Mouse (Mus musculus) ES-Bruce4 (cell line): ENCODE measurements at regions not wholly inside any gene's neighbourhood (a gene's known extent, or its start where the extent isn't known, plus 50 kb on each side); places are given as distances from the start of the nearest gene placed in this dataset.
"Not testable (repeated sequence)": the region's sequence is repeated elsewhere in the genome, so short reads cannot be mapped to it uniquely, and the experiment has no call there.

Experiments used
- CTCF ChIP-seq: IDR thresholded peaks from one replicate; pipeline ENCODE4 v1.8.1; 2011; ENCODE audit warnings: low read depth, low read length
- POLR2A ChIP-seq: IDR thresholded peaks from one replicate; pipeline ENCODE4 v1.8.1; 2011; ENCODE audit warnings: low read length; ENCODE audit not compliant: insufficient read depth

GRCm38 (mm10) chr9:12983209-12983608 lies 262.4 kb downstream of the Jrkl start:
- TF ChIP-seq POLR2A, CTCF: not testable (repeated sequence)
